Mouse (Mus musculus) midbrain, embryonic 10.5 days (tissue): ENCODE results near the gene Clcnka. TPM values are rescaled to one million over a fixed set of nuclear protein-coding genes. Genes with fewer than 3 reads are reported as not detected.

Source experiments
- DNase-seq: peaks from one replicate; pipeline ENCODE4 v3.0.0-alpha.2; 2017; ENCODE audit warnings: low spot score
- H3K27ac ChIP-seq: fragments of 300-500 bp; sonication (generic); replicated peaks from 2 replicates; pipeline ENCODE4 v1.5.1; 2016; ENCODE audit warnings: mild to moderate bottlenecking
- H3K27me3 ChIP-seq: fragments of 300-500 bp; sonication (generic); 2 replicates; pipeline ENCODE4 v1.6.1; 2016; ENCODE audit warnings: low read depth, mild to moderate bottlenecking; ENCODE audit not compliant: poor library complexity, severe bottlenecking
- H3K36me3 ChIP-seq: fragments of 300-500 bp; sonication (generic); 2 replicates; pipeline ENCODE4 v1.6.1; 2016; ENCODE audit warnings: mild to moderate bottlenecking, moderate library complexity
- H3K4me1 ChIP-seq: fragments of 300-500 bp; sonication (generic); 2 replicates; pipeline ENCODE4 v1.6.1; 2016
- H3K4me3 ChIP-seq: fragments of 300-500 bp; sonication (generic); 2 replicates; pipeline ENCODE4 v1.5.1; 2016; ENCODE audit warnings: mild to moderate bottlenecking, moderate library complexity
- H3K9me3 ChIP-seq: fragments of 300-500 bp; sonication (generic); replicated peaks from 2 replicates; pipeline ENCODE4 v1.6.1; 2016; ENCODE audit warnings: mild to moderate bottlenecking
- WGBS: fragments of 180-500 bp; shearing (Covaris S2); methylation state at CpG from one replicate; pipeline ENCODE4 v1.1.7; 2016; 5-methylcytosine and 5-hydroxymethylcytosine counted together
- polyA plus RNA-seq: library from polyadenylated mRNA; unstranded; fragments of >200 nt; fragmentation: Nextera tagmentation; extraction: Ambion mirVana; gene quantifications from 2 replicates; pipeline ENCODE4 v1.2.1, GENCODE M21; 2016

Gene Clcnka
- polyA plus RNA-seq, 1 experiment from 2014 or later, result not detected

DNA sequence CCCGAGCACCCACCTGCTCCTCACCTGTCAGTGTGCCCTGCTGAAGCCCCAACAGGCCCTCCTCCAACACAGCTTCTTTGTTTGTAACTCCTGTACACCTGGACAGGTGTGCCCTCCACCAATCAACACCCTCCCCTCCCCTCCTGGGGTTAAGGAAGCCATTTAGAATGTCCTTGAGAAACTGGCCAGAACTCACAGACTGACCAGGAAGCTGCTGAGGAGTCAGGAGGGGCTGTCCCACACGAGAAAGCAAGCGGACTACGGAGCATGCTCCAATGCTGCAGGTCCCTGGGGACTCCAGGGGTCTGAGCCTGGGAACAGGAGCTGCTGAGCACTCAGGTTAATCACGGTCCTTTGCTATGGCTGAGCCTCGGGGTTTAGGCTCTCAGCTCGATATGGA, 17.4 kb upstream of the Clcnka start, which contains the start of gene Clcnkb:
Clcnkb (minus strand) TSS at position 91 of the 400 bp plus-strand sequence.
- Histone ChIP-seq H3K4me3 (no peak within 1 kb of the TSS), H3K36me3 (no peaks in the 10 kb centered on the region), H3K27me3 (peaks cover 11% of the 10 kb centered on the region; the same call in 1 of the 2 replicates), H3K9me3 (no peaks in the 10 kb centered on the region), H3K4me1 (peaks cover 11% of the 10 kb centered on the region; the same call in 1 of the 2 replicates), H3K27ac (no peak within 1 kb of the TSS)
- no peak for DNase-seq
- WGBS, result 66% methylated on average over 7 of the region's 7 CpGs

DNA sequence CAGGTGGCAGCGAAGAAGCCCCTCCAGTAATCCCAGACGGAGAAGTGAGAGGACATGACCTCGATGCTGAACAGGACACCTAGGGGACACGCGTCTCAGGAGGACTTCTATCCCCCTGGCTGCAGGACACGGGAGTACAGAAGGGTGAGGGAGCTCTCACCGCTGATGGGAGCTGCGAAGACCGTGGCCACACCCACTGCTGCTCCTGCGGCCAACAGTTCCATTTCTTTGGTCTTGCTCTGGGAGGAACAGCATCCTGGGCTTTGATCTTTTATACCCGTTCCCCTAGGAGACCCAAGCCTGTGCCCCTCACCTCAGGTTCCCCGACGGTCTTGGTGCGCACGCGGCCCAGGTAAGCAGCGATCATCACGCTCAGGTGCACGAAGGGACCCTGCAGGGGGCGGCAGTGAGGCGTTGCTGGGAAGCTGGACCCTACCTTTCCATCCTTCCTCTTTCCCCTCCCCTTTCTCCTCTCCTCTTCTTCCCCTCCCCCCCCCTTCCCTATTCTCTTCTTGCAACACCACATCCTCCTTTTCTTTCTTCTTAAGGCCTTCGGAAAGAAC, 13.0 kb upstream of the Clcnka start:
- 17% methylated on average over 22 of the region's 22 CpGs for WGBS
- Histone ChIP-seq H3K4me1 (0 out of 2 replicates have a peak, but pooled peaks cover 8% of the 10 kb centered on the region), H3K27me3 (peaks cover 14% of the 10 kb centered on the region), H3K36me3 (no peaks in the 10 kb centered on the region), H3K4me3 (no peak overlapping the region), H3K27ac (no peak overlapping the region), H3K9me3 (no peaks in the 10 kb centered on the region)
- no peak for DNase-seq

DNA sequence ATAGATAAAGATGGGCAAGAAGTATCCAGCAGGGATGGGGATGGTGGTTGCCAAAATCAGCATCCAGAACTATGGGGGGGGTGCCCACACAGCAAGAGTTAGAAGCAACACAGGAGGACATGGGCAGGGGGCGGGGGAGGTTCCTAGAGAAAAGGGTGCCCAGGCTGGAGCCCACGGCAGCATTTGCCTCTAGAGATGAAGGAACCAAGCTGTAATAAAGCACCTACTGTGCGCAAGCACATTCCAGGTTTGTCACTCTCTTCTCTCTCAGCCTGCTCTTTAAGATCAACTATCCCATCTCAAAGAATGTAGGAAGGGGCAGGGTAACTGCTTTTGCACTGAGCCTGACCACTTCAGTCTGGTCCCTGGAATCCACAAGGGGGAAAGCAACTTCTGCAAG, 10.1 kb upstream of the Clcnka start:
- DNase-seq, result no peak
- H3K9me3 ChIP-seq, result no peaks in the 10 kb centered on the region
- peaks cover 13% of the 10 kb centered on the region for H3K4me1 ChIP-seq
- H3K27ac ChIP-seq, result no peak overlapping the region
- no peak overlapping the region for H3K4me3 ChIP-seq
- no peaks in the 10 kb centered on the region for H3K36me3 ChIP-seq
- peaks cover 26% of the 10 kb centered on the region for H3K27me3 ChIP-seq
- 88% methylated on average over 3 of the region's 3 CpGs for WGBS

DNA sequence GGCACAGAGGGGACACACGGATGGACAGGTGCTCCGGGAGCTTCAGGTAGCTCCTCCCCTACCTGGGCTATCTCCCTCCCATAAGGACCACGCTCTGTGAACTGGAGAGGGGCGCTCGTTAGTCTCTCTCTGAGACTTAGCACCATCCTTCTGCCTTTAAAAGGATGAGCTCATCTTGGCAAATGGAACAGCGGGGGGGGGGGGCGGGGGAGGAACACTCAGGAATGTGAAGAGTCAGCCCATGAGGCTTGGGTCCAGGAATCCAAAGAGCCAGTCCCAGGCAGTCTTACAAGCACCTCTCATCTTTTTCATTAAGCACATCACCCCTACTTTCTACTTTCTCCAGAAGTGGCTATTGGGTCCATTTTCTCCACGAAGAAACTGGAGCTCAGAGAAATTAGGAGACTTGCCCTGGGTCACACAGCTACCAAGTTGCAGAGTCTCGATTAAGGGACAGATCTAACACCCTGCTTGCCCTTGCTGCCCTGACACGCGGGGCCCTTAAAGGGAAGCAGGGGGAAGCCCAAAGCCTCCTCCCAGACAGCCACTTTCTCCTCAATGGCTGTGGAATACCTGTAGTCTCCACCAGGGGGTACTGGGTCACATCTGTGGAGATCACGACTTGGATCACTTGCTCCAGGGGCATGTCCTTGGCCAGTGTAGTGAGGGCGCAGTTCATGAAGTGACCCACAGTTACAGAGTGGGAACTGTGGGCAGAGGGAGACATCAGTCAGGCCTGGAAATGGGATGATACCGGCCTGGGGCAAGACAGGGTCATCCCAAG, 8.2 kb upstream of the Clcnka start:
- H3K4me1 ChIP-seq, result peaks cover 13% of the 10 kb centered on the region
- H3K27ac ChIP-seq, result no peak overlapping the region
- H3K4me3 ChIP-seq, result no peak overlapping the region
- no peaks in the 10 kb centered on the region for H3K9me3 ChIP-seq
- 51% methylated on average over 14 of the region's 14 CpGs for WGBS
- no peaks in the 10 kb centered on the region for H3K36me3 ChIP-seq
- peaks cover 22% of the 10 kb centered on the region for H3K27me3 ChIP-seq
- DNase-seq, result no peak

DNA sequence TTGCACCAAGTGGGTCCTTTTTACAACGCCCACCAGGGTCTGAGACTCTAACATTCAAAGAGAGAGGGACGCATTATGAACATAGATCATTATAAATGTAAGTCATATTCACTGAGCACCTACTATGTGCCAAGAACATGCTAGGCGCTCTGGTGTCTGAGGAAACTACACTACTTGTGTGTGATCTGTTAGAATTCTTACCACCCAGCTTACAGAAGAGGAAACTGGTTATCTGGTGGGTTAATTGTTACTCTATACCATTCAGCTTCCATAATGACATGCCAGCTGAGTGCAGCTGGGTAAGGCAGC, 6.7 kb upstream of the Clcnka start:
- peaks cover 10% of the 10 kb centered on the region for H3K4me1 ChIP-seq
- H3K4me3 ChIP-seq, result no peak overlapping the region
- H3K36me3 ChIP-seq, result no peaks in the 10 kb centered on the region
- H3K9me3 ChIP-seq, result no peaks in the 10 kb centered on the region
- H3K27me3 ChIP-seq, result peaks cover 16% of the 10 kb centered on the region
- WGBS, result 81% methylated on average over 3 of the region's 3 CpGs
- no peak for DNase-seq
- H3K27ac ChIP-seq, result no peak overlapping the region

DNA sequence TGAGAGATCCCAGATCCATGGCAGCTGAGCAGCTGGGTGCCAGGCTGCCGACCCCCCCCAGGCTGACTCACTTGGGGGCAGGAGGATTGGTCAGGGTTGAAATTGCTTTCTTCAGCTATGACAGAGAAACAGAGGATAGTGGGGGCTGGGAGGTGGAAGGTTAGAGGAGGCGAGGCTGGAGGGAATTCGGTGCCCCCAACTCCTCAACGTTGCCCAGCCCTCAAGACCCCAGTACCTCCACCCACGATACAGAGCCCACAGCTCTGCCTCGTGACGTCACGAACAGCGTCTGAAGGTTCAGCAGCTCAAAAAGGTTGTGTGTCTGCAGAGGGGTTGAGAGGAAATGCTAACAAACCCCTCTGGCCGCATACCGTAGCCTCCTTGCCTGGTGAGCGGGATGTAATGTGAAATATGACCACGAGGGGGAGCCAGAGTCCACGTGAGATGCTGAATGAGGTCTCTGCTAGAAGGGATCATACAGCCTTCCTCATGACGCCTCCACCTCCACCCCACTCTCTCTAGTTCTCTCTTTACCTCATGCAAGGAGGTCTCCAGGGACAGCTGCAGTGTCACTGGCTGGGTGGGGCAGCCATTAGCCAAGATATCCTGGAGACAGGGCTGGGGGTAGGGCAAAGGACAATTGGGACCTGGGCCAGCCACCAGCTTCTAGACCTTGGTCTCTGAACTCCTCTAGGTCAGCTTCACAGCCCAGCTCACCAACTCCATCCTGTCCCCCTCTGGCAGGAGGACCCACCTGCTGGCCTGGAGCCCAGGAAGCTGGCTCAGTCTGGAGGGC, 6.2 kb upstream of the Clcnka start:
- peaks cover 16% of the 10 kb centered on the region for H3K27me3 ChIP-seq
- no peak overlapping the region for H3K27ac ChIP-seq
- 16% methylated on average over 15 of the region's 15 CpGs for WGBS
- H3K4me1 ChIP-seq, result peaks cover 10% of the 10 kb centered on the region
- no peak overlapping the region for H3K4me3 ChIP-seq
- no peaks in the 10 kb centered on the region for H3K9me3 ChIP-seq
- DNase-seq, result peak; percentile 87
- H3K36me3 ChIP-seq, result no peaks in the 10 kb centered on the region

DNA sequence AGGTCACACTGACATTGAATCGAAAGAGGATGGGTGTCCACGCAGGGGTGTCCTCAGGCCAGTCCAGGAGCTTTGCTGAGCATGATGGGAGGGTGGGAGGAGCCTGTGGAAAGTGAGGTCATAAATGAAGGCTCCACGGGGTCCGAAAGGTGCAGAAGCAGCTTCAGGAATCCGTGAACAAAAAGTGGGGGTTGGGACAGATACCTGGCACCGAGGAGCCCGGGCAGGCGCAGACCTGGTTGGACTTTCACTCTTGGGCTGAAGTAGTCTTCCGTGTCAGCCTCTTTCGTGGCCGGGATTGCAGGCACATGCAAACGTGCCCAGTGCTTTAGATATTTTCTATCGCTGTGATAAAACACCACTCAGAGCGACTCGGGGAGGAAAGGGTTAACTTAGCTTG, 1.6 kb upstream of the Clcnka start:
- H3K9me3 ChIP-seq, result no peaks in the 10 kb centered on the region
- 87% methylated on average over 15 of the region's 15 CpGs for WGBS
- no peaks in the 10 kb centered on the region for H3K36me3 ChIP-seq
- DNase-seq, result no peak
- H3K4me1 ChIP-seq, result peaks cover 7% of the 10 kb centered on the region
- H3K4me3 ChIP-seq, result no peak overlapping the region
- H3K27ac ChIP-seq, result no peak overlapping the region
- H3K27me3 ChIP-seq, result peaks cover 37% of the 10 kb centered on the region

DNA sequence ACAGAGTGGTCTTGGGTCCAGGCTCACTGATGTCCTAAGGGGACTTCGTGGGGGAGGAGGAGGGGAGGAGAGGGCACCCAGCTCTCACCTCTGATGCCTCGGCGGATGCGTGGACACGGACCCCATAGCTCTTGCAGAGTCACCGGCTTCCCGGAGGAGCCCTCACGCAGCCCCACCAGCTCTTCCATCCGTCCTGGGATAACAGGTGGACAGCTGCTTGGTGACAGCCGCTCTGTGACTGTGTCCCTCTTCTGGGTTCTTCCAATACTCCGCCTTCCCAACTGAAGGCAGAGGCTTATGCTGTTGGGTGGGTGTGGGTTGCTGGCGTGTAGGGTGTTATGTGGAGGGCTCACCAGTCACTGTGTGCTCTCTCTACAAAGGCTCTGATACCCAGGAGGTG, 663 bp downstream of the Clcnka start:
- no peak for DNase-seq
- Histone ChIP-seq H3K9me3 (no peaks in the 10 kb centered on the region), H3K4me3 (no peak overlapping the region), H3K4me1 (peaks cover 8% of the 10 kb centered on the region), H3K27me3 (peaks cover 40% of the 10 kb centered on the region), H3K27ac (no peak overlapping the region), H3K36me3 (no peaks in the 10 kb centered on the region)
- WGBS, result 77% methylated on average over 12 of the region's 12 CpGs

DNA sequence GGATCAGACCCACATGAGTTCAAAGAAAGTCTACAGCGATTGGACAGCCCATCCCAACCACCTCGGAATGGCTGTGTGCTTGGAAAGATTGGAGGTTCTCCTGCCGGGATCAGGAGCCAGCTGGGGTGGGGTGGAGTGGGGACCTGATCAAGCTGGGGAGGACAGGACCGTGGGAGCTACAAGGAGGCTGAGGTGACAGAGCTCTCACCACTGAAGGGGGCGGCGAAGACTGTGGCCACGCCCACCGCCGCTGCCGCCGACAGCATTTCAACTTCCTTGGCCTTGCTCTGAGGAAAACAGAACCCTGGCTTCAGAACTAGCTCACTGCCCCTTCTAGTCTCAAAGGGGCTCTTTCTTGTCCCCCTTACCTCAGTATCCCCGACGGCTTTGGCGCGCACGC, 3.8 kb downstream of the Clcnka start:
- no peaks in the 10 kb centered on the region for H3K9me3 ChIP-seq
- H3K36me3 ChIP-seq, result no peaks in the 10 kb centered on the region
- 18% methylated on average over 16 of the region's 16 CpGs for WGBS
- H3K27ac ChIP-seq, result 0 out of 2 replicates have a peak overlapping the region, but pooled peaks have one; percentile 46
- H3K4me1 ChIP-seq, result peaks cover 8% of the 10 kb centered on the region
- no peak for DNase-seq
- peaks cover 40% of the 10 kb centered on the region for H3K27me3 ChIP-seq
- peak overlapping the region; percentile 23; the same call in 1 of the 2 replicates for H3K4me3 ChIP-seq

DNA sequence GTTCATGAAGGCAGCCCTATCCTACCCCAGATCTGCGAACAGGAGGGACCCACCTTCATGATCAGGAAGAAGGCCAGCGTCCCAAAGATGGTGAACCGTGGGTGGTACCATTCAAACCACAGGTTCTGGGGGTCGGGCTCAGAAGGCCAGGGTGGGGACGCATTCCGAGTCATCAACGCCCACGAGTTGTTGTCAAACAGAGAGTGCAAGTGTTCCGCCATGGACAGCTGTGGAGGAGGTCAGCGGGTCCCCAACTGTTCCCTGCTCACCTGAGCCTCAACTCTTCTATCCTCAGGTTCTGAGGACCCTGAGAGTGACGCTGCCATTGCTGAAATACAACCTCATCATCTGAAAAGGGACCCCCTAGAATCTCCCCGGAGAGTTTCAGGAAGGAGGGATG, 7.2 kb downstream of the Clcnka start:
- no peaks in the 10 kb centered on the region for H3K36me3 ChIP-seq
- no peak overlapping the region for H3K27ac ChIP-seq
- no peaks in the 10 kb centered on the region for H3K9me3 ChIP-seq
- DNase-seq, result no peak
- H3K27me3 ChIP-seq, result peaks cover 22% of the 10 kb centered on the region
- WGBS, result 84% methylated on average over 12 of the region's 12 CpGs
- peaks cover 8% of the 10 kb centered on the region for H3K4me1 ChIP-seq
- no peak overlapping the region for H3K4me3 ChIP-seq

DNA sequence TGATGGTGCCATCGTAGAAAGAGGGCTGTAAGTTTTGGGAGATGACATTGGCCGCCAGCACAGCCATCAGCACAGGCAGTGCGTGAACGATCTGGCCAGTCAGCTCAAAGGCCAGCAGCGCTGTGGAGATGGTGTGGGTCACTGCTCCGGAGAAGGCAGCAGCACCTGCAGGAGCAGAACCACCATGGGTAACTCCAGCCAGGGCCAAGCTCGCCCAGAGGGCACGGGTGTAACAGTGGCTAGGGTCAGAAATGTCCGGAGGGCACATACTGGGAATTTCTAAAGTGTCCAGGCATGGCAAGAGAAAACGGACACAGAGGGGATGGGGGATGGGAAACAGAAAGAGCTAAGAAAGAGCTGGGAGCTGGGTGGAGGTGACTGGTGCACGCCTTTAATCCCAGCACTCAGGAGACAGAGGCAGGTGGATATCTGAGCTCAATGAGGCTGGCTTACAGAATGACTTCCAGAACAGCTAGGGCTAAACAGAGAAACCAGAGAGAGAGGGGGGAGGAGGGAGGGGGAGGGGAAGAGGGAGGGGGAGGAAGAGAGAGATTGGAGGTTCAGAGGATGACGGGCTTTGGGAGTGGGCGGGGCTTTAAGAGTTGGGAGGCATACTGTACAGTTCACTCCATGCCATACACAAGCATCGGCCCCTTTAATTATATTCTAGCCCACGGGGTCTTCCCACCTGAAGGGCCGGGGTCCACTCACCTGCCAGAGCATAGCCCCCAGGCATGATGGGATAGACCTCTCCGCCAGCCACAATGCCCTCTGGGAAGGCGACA, 9.0 kb downstream of the Clcnka start:
- no peak overlapping the region for H3K4me3 ChIP-seq
- DNase-seq, result no peak
- peaks cover 12% of the 10 kb centered on the region for H3K27me3 ChIP-seq
- H3K27ac ChIP-seq, result no peak overlapping the region
- peaks cover 8% of the 10 kb centered on the region for H3K4me1 ChIP-seq
- H3K9me3 ChIP-seq, result no peaks in the 10 kb centered on the region
- no peaks in the 10 kb centered on the region for H3K36me3 ChIP-seq
- 72% methylated on average over 18 of the region's 18 CpGs for WGBS

DNA sequence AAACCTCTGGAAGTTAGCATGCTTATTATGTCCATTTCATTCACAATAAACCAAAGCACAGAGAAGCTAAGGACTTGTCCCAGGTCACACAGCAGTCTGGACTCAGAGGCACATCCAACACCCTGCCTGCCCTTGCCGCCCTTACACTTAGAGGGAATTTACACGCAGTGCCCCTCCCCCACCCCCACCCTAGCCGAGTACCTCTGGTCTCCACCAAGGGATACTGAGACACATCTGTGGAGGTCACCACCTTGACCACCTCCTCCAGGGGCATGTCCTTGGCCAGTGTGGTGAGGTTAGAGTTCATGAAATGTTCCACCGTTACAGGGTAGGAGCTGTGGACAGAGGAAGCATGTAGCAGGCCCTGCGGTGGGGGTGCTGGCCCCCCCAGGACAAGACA, 10.6 kb downstream of the Clcnka start:
- DNase-seq, result no peak
- WGBS, result 70% methylated on average over 5 of the region's 5 CpGs
- Histone ChIP-seq H3K4me3 (no peak overlapping the region), H3K4me1 (peaks cover 23% of the 10 kb centered on the region), H3K27me3 (peaks cover 24% of the 10 kb centered on the region), H3K27ac (no peak overlapping the region), H3K9me3 (no peaks in the 10 kb centered on the region), H3K36me3 (no peaks in the 10 kb centered on the region)
